Mouse (Mus musculus) heart, postnatal 0 days (tissue): ENCODE measurements at regions not wholly inside any gene's neighbourhood (a gene's known extent, or its start where the extent isn't known, plus 50 kb on each side); places are given as distances from the start of the nearest gene placed in this dataset.

Experiments
- CTCF ChIP-seq: IDR thresholded peaks from 2 replicates; pipeline ENCODE4 v1.5.1; 2016; ENCODE audit warnings: antibody characterized with exemption, control low read depth, low read depth
- EP300 ChIP-seq: IDR thresholded peaks from 2 replicates; pipeline ENCODE4 v1.6.1; 2016; ENCODE audit warnings: antibody characterized with exemption, low read depth

DNA sequence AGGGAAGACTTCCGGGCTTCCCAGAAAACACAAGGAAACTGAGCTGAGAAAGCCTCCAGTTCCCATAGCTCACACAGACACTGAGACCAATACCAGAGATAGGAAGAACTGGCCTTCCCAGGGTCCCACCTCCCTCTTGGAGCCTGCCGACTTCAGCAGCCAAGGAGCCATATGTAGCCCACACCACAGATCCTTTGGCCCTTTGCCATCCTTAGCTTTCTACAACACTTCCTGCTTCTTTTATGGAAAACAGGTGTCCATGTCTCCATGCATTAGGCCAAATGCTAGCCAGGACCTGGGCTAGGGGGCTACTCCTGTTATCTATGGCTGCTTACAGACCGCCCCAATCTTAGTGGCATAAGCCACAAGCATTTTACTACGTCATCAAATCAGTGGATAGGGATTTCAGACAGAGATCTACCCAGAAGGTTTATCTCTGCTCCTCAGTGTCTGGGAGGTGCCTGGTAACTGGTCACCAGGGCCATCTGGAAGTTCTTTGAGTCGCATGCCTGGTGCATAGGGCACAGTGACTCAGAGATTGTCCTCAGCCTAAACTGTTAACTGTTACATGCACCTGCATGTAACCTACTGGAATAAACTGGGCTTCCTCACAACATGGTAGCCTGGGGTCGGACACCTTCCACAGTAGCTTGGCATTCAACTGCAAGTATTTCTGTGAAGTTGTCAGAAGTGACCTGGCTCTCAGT lies 378.4 kb downstream of the H2al1j start:
- no peak for TF ChIP-seq CTCF
- no peak for TF ChIP-seq EP300
